Mouse (Mus musculus) spleen, adult 12 weeks (tissue): ENCODE data around the gene Krtap17-1.

ENCODE experiments used
- DNase-seq: peaks from one replicate; pipeline ENCODE4 v3.0.0; 2022; ENCODE audit warnings: low spot score

Krtap17-1 gene

GRCm38 (mm10) chr11:99993620-99994383, at the start of gene Krtap17-1:
Gene Krtap17-1 (minus strand): TSS chr11:99993994.
- DNase-seq = no peak

GRCm38 (mm10) chr11:100041454-100041853, 47.7 kb upstream of the Krtap17-1 start, which contains the start of gene Krt34:
Gene Krt34 (minus strand): TSS chr11:100041554.
- DNase-seq = no peak

- DNase-seq = no peak
Observed at GRCm38 (mm10) chr11:100029768-100030167, 36.0 kb upstream of the Krtap17-1 start, which contains the start of gene Krt33b. Gene Krt33b (minus strand): TSS chr11:100029868.

DNA sequence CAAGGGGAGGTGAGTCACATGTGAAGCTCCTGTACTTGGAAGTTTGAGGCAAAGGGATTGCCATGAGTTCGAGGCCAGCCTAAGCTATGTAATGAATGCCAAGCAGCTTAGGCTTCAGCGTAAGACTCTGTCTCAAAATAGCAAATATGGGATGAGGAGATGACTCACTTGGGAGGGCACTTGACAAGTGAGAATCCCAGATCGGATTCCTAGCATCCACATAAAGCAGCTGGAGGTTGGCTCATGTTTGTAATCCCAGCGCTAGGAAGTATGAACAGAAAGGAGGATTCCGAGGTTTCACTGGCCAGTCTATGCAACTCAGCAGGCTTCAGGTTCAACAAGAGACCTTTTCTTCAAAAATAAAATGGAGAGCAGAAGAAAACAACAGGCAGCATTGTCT, 27.6 kb upstream of the Krtap17-1 start:
- no peak for DNase-seq

- DNase-seq = no peak
Observed at GRCm38 (mm10) chr11:100019466-100019865, 25.7 kb upstream of the Krtap17-1 start.

GRCm38 (mm10) chr11:100016112-100016511, 22.3 kb upstream of the Krtap17-1 start, which contains the start of gene Krt33a:
Gene Krt33a (minus strand): TSS chr11:100016212.
- no peak for DNase-seq

DNA sequence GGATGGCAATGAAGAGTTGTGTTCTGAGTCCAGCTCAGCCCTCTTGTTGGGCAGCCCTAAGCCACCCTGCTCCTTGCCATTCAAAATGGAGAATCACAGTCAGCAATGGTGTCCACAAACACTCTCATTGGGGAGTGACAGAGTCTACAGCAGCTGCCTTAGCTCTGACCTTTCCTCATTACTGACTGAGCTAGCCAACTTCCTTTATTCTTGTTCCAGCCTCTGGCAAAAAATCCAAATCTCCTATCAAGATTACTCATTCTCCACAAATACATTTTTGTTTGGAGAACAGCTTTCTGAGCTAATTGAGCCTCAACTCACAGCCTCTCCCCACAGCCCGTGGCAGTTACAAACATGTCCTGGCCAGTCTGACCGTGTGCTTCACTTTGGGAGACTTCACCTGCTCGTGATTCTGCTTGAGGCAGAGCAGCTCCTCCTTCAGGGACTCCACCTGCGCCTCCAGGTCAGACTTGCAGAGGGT, 19.9 kb upstream of the Krtap17-1 start:
- DNase-seq = no peak

DNA sequence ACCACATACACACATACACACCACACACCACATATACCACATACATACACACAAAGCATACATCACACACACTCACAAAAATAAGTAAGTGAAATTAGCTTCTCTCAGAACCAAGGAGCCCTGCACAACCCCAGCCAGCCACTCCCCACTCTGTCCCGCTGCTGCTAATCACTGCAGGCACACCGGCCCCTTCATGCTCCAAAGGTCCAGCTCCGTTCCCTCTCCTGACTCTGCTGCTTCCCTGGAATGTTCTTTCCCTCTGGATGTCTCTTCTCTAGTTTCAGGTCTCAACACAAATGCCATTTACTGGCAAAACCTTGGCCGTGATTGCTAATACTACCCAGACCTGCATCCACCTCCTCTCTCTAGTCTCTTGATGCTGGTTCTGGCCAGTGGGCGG, 16.9 kb upstream of the Krtap17-1 start:
- no peak for DNase-seq

DNA sequence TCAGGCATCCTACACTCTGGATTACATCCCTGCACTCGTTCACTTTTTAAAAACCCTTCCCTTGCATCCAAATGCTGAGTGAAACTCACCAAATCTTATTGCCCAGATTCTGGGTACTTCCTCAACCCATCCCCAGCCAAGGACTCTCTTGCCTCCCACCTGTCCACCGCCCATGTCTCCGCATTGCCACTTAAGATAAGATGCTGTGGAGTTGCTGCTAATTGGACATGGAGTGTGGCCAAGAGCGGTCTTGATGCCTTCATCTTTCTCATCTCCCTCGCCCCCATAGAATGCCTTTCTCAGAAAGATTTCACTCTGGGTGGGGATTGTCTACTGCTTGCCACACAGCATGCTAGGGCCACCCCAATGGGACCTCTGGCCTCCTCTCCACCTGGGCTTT, 14.5 kb upstream of the Krtap17-1 start:
- DNase-seq = no peak

DNA sequence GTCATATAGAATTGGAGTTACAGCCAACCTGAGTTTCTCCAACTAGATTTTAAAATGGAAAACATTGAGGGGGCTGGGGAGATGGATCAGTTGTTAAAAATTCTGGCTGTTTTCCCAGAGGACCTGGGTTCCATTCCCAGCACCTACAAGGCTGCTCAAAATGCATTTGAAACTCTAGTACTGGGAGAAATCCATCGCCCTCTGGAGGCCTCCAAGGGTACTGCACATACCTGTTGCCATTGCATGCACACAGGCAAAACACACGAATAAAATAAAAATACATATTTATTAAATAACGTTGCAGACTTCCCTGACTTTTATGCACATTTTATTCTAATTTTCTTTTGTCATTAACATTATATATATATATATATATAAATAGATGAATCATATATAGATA, 12.8 kb upstream of the Krtap17-1 start:
- DNase-seq = no peak

GRCm38 (mm10) chr11:100005905-100006304, 12.1 kb upstream of the Krtap17-1 start:
- no peak for DNase-seq

DNA sequence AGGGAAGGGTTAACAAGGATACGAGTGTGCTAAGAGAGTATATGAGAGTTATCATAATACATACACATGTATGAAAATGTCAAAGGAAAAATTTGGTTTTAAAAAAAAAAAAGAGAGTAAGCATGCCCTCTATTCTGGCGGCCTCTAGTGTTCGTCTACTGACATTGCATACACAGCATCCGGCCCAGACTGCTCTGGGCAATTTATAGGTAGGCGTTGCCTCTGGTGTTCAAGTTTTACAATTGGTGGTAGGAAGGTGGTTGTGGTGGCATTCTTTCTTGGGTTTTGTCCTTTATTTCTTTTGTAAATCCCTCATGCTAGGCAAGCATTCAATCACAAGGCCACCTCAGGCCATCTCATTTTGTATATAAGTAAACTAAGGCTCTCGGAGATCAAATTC, 11.1 kb upstream of the Krtap17-1 start:
- no peak for DNase-seq

- DNase-seq = no peak
Observed at GRCm38 (mm10) chr11:99999091-99999490, 5.3 kb upstream of the Krtap17-1 start.

GRCm38 (mm10) chr11:99994384-99994661, 529 bp upstream of the Krtap17-1 start:
- DNase-seq = no peak

DNA sequence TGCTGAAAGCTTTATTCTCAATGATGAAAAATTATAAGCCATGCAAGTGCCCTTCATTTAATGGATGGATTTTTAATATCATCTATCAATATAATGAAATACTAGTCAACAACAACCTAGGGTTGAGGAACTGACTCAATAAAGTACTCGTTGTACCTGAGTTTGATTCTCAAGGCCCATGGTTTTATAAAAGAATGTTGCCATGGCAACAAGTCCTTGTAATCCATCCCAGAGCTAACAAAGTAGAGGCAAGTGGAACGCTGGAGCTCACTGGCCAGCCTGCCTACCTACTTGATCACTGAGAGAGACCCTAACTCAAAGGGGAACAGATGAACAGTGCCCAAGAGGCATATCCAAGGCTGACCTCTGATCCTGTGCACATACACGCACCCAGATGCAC, 3.2 kb downstream of the Krtap17-1 start:
- no peak for DNase-seq

- DNase-seq = no peak
Observed at GRCm38 (mm10) chr11:99989881-99990405, 3.9 kb downstream of the Krtap17-1 start.

DNA sequence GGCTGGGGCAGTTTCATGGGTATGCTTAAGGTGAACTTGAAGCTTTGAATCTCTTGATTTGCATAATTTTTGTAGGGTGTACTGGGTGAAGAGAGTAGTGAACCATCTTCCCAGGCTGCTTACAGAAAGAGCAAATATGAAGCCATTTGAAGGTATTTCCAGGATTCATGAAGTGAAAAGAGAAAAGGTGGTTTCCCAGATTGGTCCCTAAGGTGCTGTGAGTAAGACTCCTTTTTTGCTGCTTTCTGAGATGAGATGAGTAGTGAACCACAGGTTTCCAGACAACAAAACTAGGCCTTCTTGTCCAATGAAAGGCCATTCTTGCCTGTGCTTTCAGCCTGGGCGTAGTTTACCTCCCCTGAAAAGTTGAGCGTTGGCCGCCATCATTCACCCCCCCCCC, 5.3 kb downstream of the Krtap17-1 start:
- DNase-seq = no peak

DNA sequence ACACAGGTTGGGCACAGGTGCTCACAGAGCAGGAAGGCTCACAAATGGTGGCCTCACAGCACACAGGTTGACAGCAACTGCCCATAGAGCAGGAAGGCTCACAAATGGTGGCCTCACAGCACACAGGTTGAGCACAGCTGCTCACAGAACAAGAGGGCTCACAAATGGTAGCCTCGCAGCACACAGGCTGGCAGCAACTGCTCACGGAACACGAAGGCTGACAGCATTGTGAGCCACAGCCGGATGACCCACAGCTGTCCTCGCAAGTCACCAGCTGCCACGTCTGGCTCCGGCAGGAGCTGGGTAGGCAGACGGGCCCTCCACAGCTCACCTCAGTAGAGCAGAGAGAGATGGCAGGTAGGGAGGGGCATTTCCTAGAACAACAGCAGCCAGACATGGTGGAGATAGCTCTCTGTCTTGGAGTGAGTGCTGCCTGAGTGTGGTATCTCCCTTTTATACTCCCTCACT, 7.6 kb downstream of the Krtap17-1 start, which contains the start of gene Krtap16-1:
Gene Krtap16-1, minus strand, starts transcription at position 418 of the 468 bp plus-strand sequence.
- DNase-seq = no peak

DNA sequence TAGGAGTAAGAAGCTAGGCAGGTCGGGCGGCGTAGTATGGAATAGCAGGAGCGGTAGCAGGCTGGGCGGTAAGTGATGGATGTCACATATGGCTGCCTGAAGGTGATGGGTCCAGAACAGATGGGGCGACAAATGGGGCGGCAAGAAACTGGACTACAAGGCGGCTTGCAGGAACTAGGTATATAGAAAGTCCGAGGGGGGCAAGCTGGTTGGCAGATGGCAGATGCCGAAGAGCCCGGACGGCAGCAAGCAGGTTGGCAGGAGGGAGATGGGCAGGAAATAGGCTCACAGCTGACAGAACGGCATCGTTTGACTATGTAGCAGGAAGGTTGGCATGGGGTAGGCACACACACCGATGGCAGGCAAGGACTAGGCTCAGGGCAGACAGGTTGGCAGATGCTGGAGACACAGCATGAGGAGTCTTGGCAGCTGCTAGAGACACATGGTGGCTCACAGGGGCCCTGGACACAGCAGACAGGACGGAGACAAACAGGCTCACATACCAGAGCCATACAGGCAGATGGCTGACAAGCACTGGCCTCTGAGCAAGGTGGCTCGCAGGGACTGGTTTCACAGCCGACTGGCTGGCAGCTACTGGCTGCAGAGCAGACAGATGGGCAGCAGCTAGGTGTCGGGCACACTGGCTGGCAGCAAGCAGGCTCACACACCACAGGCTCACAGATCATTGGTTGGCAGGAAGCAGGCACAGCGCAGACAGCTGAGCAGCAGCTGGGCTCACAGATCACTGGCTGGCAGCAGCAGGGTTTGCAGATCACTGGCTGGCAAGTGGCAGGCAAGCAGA, 8.3 kb downstream of the Krtap17-1 start:
- DNase-seq = no peak

- no peak for DNase-seq
Observed at GRCm38 (mm10) chr11:99983442-99983841, 10.4 kb downstream of the Krtap17-1 start.

DNA sequence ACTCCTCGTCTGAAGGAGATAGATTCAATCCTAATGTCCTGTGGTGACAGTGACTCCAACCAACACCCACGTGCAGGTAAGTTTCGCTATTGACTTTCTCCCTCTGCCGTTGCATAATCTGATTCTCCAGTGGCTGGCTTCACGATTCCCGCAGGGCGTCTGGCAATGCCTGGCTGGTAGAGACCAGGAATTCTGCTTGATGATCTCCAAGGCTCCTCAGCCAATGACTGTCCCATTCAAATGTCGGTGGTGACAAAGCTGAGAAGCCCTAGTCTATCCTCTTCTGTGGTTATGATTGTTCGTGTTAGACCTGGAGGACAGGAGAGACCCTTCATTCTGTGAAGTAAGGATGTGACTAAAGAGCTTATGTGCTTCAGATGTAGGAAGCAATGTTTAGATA, 11.1 kb downstream of the Krtap17-1 start:
- DNase-seq = no peak

- no peak for DNase-seq
Observed at GRCm38 (mm10) chr11:99978953-99979352, 14.8 kb downstream of the Krtap17-1 start, which contains the start of gene Krtap29-1. Gene Krtap29-1 (minus strand): TSS chr11:99979053.

DNA sequence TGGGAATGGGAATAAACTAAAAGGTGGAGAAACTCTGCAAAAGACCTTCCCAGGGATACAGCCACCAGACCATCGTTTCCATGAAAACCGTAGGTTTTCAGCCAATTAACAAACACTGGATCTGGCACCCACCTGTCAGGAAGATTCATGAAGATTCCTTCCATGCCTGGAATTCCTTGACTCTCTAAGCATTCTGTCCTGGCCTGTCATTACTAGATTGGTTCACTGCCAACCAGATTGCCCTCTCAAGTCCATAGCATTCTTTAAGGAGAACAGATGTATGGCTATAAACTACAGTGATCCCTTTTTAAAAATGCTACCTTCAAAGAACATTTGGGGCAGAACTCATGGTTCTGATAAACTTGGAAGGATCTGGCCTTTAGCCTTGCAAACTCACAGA, 27.8 kb downstream of the Krtap17-1 start:
- no peak for DNase-seq
